Mouse (Mus musculus) left cerebral cortex, postnatal 10 days (tissue): ENCODE data around the gene Nosip. TPM values are rescaled to one million over a fixed set of nuclear protein-coding genes. Genes with fewer than 3 reads are reported as not detected.
A peak's percentile ranks its signal among the peaks of the same experiment; 100 is the strongest.
"Not testable (repeated sequence)": the region's sequence is repeated elsewhere in the genome, so short reads cannot be mapped to it uniquely, and the experiment has no call there.

Experiments
- DNase-seq, 2 experiments: peaks; one replicate each; pipeline ENCODE4 v3.0.0; 2021 to 2022; ENCODE audit warnings: low spot score in 2 of 2, mixed read lengths in 1 of 2; ENCODE audit errors: extremely low spot score in 1 of 2
- intact Hi-C: fragments of 180-260 bp; cut with DNase I; formaldehyde crosslinking; loops from one replicate; pipeline ENCODE4 v1.15.1; 2025
- total RNA-seq, 2 experiments: library from RNA; stranded (reverse); gene quantifications; 2 replicates each; pipeline ENCODE4 v1.2.3; 2021

The Nosip gene
- total RNA-seq, 2 experiments from 2014 or later = 50.1 to 52.3 TPM

GRCm38 (mm10) chr7:45078513-45078912 is 16.3 kb downstream of the Nosip start:
- intact Hi-C loops = no loop called here
- DNase-seq = peak in 1 of 2 experiments; percentile 80

- peak; percentile 85 to 89 for DNase-seq
- intact Hi-C loops = loop anchor here (5.0 kb wide), 2 partner anchors 47 to 117 kb away; partner anchors contain the start of gene Rpl13a
Observed at GRCm38 (mm10) chr7:45079856-45080255, 17.6 kb downstream of the Nosip start.

GRCm38 (mm10) chr7:45081016-45081415 is 18.8 kb downstream of the Nosip start:
- peak in 1 of 2 experiments; percentile 43 for DNase-seq
- intact Hi-C loops = loop anchor here (5.0 kb wide), 2 partner anchors 46 to 116 kb away; partner anchors contain the start of gene Rpl13a

- DNase-seq = peak in 1 of 2 experiments; percentile 92
- intact Hi-C loops = loop anchor here (5.0 kb wide), 2 partner anchors 45 to 115 kb away; partner anchors contain the start of gene Rpl13a
Observed at GRCm38 (mm10) chr7:45082401-45083299, 20.4 kb downstream of the Nosip start.

- intact Hi-C loops = loop anchor here (5.0 kb wide), 2 partner anchors 44 to 114 kb away; partner anchors contain the start of gene Rpl13a
- DNase-seq = peak in 1 of 2 experiments; percentile 29
Observed at GRCm38 (mm10) chr7:45083300-45083890, 21.2 kb downstream of the Nosip start.

GRCm38 (mm10) chr7:45086084-45086483 is 23.9 kb downstream of the Nosip start:
- intact Hi-C loops = no loop called here
- no peak for DNase-seq

- intact Hi-C loops = no loop called here
- DNase-seq = peak in 1 of 2 experiments; percentile 26
Observed at GRCm38 (mm10) chr7:45088597-45088996, 26.4 kb downstream of the Nosip start.

- intact Hi-C loops = no loop called here
- no peak for DNase-seq
Observed at GRCm38 (mm10) chr7:45090251-45090977, 28.2 kb downstream of the Nosip start.

GRCm38 (mm10) chr7:45091001-45091990 is 29.1 kb downstream of the Nosip start:
- intact Hi-C loops = no loop called here

GRCm38 (mm10) chr7:45092048-45092447 is 29.8 kb downstream of the Nosip start, which contains the start of gene Rcn3:
TSS of gene Rcn3 (minus strand) at chr7:45092221.
- DNase-seq = peak; percentile 64 to 94
- intact Hi-C loops = no loop called here

More at GRCm38 (mm10) chr7:45091001-45091990, 29.1 kb downstream of the Nosip start:
- peak in 1 of 2 experiments; percentile 45 for DNase-seq

- intact Hi-C loops = no loop called here
- no peak for DNase-seq
Observed at GRCm38 (mm10) chr7:45092828-45093515, 30.7 kb downstream of the Nosip start.

- intact Hi-C loops = no loop called here
- DNase-seq = peak in 1 of 2 experiments; percentile 38
Observed at GRCm38 (mm10) chr7:45093516-45093905, 31.3 kb downstream of the Nosip start.

GRCm38 (mm10) chr7:45094121-45094520 is 31.9 kb downstream of the Nosip start:
- intact Hi-C loops = no loop called here
- no peak for DNase-seq

GRCm38 (mm10) chr7:45095367-45095766 is 33.1 kb downstream of the Nosip start:
- intact Hi-C loops = no loop called here

GRCm38 (mm10) chr7:45095965-45096364 is 33.7 kb downstream of the Nosip start:
- intact Hi-C loops, DNase-seq: not testable (repeated sequence)

More at GRCm38 (mm10) chr7:45095367-45095766, 33.1 kb downstream of the Nosip start:
- DNase-seq = no peak

GRCm38 (mm10) chr7:45097479-45097878 is 35.2 kb downstream of the Nosip start:
- intact Hi-C loops = no loop called here
- no peak for DNase-seq
